Comparison of ENCODE assay signal across 28 mouse cellular contexts in the genomic region with DNA sequence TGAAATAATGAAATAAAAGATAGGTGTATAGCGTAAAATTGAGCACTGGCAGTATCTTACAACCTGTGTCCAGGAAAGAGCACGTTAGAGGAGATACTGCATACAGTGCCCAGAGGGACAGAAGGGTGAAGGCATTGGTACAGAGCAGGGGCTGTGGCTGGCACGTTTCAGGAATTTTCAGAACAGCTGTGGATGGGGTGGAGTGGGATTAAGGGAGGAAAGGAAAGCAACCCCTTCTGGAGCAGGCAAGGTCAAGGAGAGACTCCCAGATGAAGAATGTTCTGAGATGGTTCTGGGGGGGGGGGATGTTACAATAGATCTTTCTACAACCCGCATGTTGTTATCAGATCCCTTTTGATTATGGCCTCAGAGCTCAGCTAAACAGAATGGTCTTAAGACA.
"Had no signal": no experiment of that assay in that cellular context is flagged by ENCODE, and none has a peak within 500 bp of the region (broad histone marks: within the 10 kb centered on the region; RNA-seq: fewer than 3 reads in every experiment).

No protein-coding gene starts in this region.

- ATAC-seq: forebrain, embryonic 14.5 days; forebrain, embryonic 15.5 days; forebrain, embryonic 16.5 days; forebrain, postnatal 0 days had no signal

- H3K4me1 ChIP-seq: embryonic facial prominence, embryonic 10.5 days; embryonic facial prominence, embryonic 12.5 days; embryonic facial prominence, embryonic 13.5 days; embryonic facial prominence, embryonic 15.5 days; forebrain, embryonic 10.5 days; forebrain, embryonic 12.5 days; forebrain, embryonic 15.5 days had no signal

- H3K9ac ChIP-seq: embryonic facial prominence, embryonic 12.5 days; embryonic facial prominence, embryonic 13.5 days; embryonic facial prominence, embryonic 15.5 days; forebrain, embryonic 12.5 days; forebrain, embryonic 15.5 days; forebrain, postnatal 0 days had no signal

- H3K36me3 ChIP-seq: embryonic facial prominence, embryonic 12.5 days; embryonic facial prominence, embryonic 13.5 days; embryonic facial prominence, embryonic 15.5 days; forebrain, embryonic 12.5 days; forebrain, embryonic 15.5 days had no signal

- H3K9me3 ChIP-seq: embryonic facial prominence, embryonic 10.5 days; embryonic facial prominence, embryonic 12.5 days; embryonic facial prominence, embryonic 13.5 days; embryonic facial prominence, embryonic 15.5 days; forebrain, embryonic 10.5 days; forebrain, embryonic 15.5 days had no signal

- H3K27ac ChIP-seq: embryonic facial prominence, embryonic 10.5 days; embryonic facial prominence, embryonic 12.5 days; embryonic facial prominence, embryonic 13.5 days; embryonic facial prominence, embryonic 15.5 days; forebrain, embryonic 10.5 days; forebrain, embryonic 12.5 days; forebrain, embryonic 15.5 days; gastrocnemius, adult 2 months; heart, adult 2 months had no signal

- H3K4me3 ChIP-seq: embryonic facial prominence, embryonic 10.5 days; embryonic facial prominence, embryonic 12.5 days; embryonic facial prominence, embryonic 13.5 days; embryonic facial prominence, embryonic 15.5 days; erythroblast, embryonic 14.5 days; forebrain, embryonic 10.5 days; forebrain, embryonic 12.5 days; forebrain, embryonic 15.5 days; gastrocnemius, adult 2 months; heart, adult 2 months had no signal

- H3K27me3 ChIP-seq: embryonic facial prominence, embryonic 12.5 days; embryonic facial prominence, embryonic 13.5 days; embryonic facial prominence, embryonic 15.5 days; forebrain, embryonic 12.5 days; forebrain, embryonic 15.5 days had no signal

- H3K4me2 ChIP-seq: embryonic facial prominence, embryonic 12.5 days; embryonic facial prominence, embryonic 13.5 days; embryonic facial prominence, embryonic 15.5 days; forebrain, embryonic 12.5 days; forebrain, embryonic 15.5 days had no signal

- DNase-seq: cerebellum, adult 2 months; cerebellum, adult 8-10 months; cerebellum, adult 9-10 months; cerebellum, adult 9-11 months; cerebellum, postnatal 10 days; cerebellum, postnatal 14 days; cerebellum, postnatal 25 days; cerebellum, postnatal 36 days; embryo, embryonic 11 days; forebrain, postnatal 0 days; gastrocnemius, adult 2 months; gastrocnemius, postnatal 10 days; gastrocnemius, postnatal 14 days; gastrocnemius, postnatal 25 days; gastrocnemius, postnatal 36 days; heart, adult 11 months; heart, adult 18-20 months; heart, adult 2 months had no signal
